Mouse (Mus musculus) stomach, adult 2 months (tissue): ENCODE results near the gene Zfp422. TPM values are rescaled to one million over a fixed set of nuclear protein-coding genes. Genes with fewer than 3 reads are reported as not detected.

Experiments
- polyA plus RNA-seq: library from polyadenylated mRNA; depleted of rRNA; stranded (reverse); fragments of >200 nt; gene quantifications from 2 replicates; pipeline ENCODE4 v1.2.3, GENCODE M21; 2012; rRNA removed

The Zfp422 gene
- 3.8 and 4.4 TPM in 2 replicates for polyA plus RNA-seq

DNA sequence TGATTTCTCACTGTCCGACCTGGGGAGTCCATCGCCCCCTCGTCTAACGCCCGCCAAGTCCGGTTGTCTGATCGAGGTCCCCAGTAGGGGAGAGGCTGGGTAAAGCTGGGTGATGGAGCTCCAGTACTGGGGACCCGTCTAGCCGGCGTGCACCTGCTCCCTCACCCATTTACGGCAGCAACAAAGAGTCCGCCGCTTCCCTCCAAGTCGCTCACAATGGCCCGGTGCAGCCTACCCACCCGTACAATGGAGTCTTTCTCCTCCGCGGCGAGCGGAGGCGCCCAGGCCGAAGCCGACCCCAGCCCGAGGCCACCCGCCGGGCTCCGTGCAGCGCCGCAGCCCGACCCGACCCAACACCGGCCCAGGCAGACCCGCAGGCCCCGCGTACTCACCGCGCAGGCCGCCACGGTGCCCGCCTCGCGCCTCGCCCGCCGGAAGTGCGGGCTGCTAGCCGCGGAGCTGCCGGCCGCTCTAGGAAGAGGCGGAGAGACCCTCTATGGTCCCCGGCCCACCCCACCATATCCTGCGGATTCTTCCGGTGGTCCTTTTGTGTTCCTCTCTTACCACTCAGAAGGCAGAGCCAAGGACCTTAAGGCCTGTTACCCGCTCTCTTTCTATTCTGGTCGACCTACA, at the start of gene Zfp422:
TSS of gene Zfp422 (minus strand) at position 461 of the 633 bp plus-strand sequence.

DNA sequence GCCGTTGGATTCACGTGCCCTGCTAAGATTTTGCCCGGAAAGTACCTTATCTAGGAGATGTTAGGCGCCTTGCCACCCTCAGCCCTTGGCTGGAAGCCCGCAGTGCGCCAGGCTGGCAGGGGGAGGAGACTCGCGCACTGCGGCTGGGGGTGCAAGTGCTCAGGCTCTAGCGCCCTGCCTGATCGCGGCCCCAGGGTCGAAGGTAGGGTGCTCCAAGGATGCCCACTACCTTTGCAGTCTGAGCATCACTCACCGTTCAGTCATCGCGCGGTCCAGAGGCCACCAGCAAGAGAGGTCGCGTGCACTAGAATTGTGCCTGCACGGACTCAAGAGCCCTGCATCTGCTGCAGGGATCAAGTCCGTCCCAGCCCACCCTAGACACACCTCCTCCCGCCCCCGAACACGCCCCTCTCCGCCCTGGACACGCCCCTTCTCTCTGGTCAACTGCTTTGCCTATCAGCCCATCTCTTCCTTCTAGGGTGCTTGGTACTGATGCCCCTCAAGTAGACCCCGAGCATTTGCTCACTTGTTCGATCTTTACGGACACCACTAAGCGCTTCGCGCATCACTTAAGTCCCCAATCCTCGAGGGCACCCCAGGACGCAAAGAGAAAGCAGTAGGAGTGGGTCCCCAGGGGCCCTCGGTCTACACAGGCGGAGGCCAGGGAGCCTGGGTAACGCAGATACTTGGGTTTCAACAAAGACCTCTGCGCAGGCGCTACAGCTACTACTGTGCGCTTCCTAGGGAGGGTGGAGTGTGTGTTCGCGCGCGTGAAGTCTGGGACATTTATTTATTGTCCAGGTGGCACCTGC, 44.9 kb upstream of the Zfp422 start, which contains the start of gene Rassf4:
TSS of gene Rassf4 (minus strand) at position 482 of the 812 bp plus-strand sequence.

DNA sequence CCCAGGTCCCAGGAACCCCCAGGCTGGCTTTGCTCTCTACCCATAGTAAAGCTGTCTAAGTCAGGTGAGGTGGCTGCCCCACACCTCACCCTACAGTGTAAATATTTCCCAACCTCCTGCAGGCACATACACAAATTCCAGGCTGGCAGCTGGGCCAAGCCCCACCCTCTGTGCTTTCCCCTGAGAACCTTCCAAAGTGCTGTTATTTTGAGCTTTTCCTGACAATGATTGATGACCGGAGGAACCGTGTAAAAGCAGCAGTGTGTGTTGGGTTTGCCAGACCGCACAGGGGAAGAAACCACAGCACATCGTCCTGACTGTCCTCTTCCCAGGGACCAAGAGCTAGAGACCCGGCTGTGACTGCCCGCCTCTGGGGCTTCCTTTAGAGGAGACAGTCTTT, 21.6 kb upstream of the Zfp422 start, which contains the start of gene Depp1:
TSS of gene Depp1 (plus strand) at position 204 of the 400 bp plus-strand sequence.

GRCm38 (mm10) chr6:116584095-116584494, 44.7 kb downstream of the Zfp422 start, which contains the start of gene Olfr215:
Olfr215 (minus strand) TSS chr6:116584195.

Other genes starting within 250 kb of the Zfp422 start
- 2.3 and 2.5 TPM in 2 replicates for gene Alox5, start 167.8 kb downstream of the Zfp422 start, polyA plus RNA-seq
- not detected in 2 replicates for gene Olfr211, start 139.9 kb downstream of the Zfp422 start, polyA plus RNA-seq
- not detected in 2 replicates for gene Olfr212, start 122.5 kb downstream of the Zfp422 start, polyA plus RNA-seq
- not detected in 2 replicates for gene Olfr213, start 90.5 kb downstream of the Zfp422 start, polyA plus RNA-seq
- not detected in 2 replicates for gene Gm5580, start 77.9 kb downstream of the Zfp422 start, polyA plus RNA-seq
- not detected in 2 replicates for gene Olfr214, start 74.8 kb downstream of the Zfp422 start, polyA plus RNA-seq
- not detected in 2 replicates for gene Olfr215, start 44.8 kb downstream of the Zfp422 start, polyA plus RNA-seq
- 7.7 and 9.2 TPM in 2 replicates for gene Depp1, start 21.6 kb upstream of the Zfp422 start, polyA plus RNA-seq
- gene Rassf4, start 45.0 kb upstream of the Zfp422 start, polyA plus RNA-seq: 1.5 and 2.3 TPM in 2 replicates
- gene Tmem72, start 87.9 kb upstream of the Zfp422 start, polyA plus RNA-seq: under 0.01 and 0.01 TPM in 2 replicates